Mouse (Mus musculus) testis, adult 2 months (tissue): ENCODE measurements around the gene Rnf19b. TPM values are rescaled to one million over a fixed set of nuclear protein-coding genes. Genes with fewer than 3 reads are reported as not detected.
A peak's percentile ranks its signal among the peaks of the same experiment; 100 is the strongest.

ENCODE experiments used
- H3K27ac ChIP-seq: fragments of 200-500 bp; 2 replicates; pipeline ENCODE4 v1.5.1; 2012; ENCODE audit warnings: low read depth, low read length; ENCODE audit not compliant: control insufficient read depth, insufficient read depth
- H3K27me3 ChIP-seq: fragments of 200-500 bp; 2 replicates; pipeline ENCODE4 v1.6.1; 2012; ENCODE audit warnings: mild to moderate bottlenecking, low read length, moderate library complexity; ENCODE audit not compliant: control insufficient read depth, insufficient read depth
- H3K36me3 ChIP-seq: fragments of 200-500 bp; 2 replicates; pipeline ENCODE4 v1.6.1; 2012; ENCODE audit warnings: mild to moderate bottlenecking, low read length; ENCODE audit not compliant: control insufficient read depth, insufficient read depth
- H3K4me1 ChIP-seq: fragments of 200-500 bp; 2 replicates; pipeline ENCODE4 v1.6.1; 2012; ENCODE audit warnings: low read length; ENCODE audit not compliant: control insufficient read depth, insufficient read depth
- H3K4me3 ChIP-seq: fragments of 200-500 bp; 2 replicates; pipeline ENCODE4 v1.5.1; 2012; ENCODE audit warnings: low read depth, mild to moderate bottlenecking, low read length, moderate library complexity, mixed read lengths; ENCODE audit not compliant: control insufficient read depth
- CTCF ChIP-seq: fragments of 200-500 bp; IDR thresholded peaks from 2 replicates; pipeline ENCODE4 v1.5.1; 2012; ENCODE audit warnings: low read depth, mild to moderate bottlenecking, inconsistent platforms, low read length, moderate library complexity; ENCODE audit not compliant: control insufficient read depth, insufficient read depth, insufficient replicate concordance
- POLR2A ChIP-seq: fragments of 200-500 bp; IDR thresholded peaks from 2 replicates; pipeline ENCODE4 v1.6.1; 2012; ENCODE audit warnings: low read depth, mild to moderate bottlenecking, inconsistent platforms, low read length, moderate library complexity; ENCODE audit not compliant: control insufficient read depth
- polyA plus RNA-seq: library from polyadenylated mRNA; depleted of rRNA; stranded (reverse); fragments of >200 nt; gene quantifications from 2 replicates; pipeline ENCODE4 v1.2.3, GENCODE M21; 2012

Gene Rnf19b
- polyA plus RNA-seq, 1 experiment, result 515 TPM

DNA sequence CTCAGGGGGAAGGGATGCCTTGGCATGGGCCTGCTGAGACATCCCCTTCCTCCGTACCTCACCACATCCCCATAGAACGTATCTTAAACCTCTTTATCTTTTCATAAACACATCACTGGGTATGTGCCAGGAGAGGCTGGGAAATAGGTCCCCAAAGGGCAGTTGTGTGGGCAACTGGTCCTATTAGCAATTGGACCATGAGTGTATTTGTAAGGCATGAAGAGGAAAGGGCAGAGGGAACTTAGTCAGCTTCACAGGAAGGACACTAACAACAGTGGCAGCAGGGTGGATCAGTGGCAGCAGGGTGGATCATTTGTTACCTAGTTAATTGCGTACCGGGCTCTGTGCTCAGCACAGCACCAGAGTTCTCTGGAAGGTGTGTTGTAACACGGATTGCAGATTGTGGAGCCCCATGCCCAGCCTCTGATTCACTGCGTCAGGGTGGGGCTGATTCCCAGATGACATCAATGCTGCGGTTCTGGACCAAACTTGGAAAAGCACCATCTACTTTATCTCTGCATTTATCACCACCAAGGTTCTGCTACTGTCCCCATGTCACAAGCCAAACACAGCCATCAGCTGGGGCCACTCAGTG, 22.1 kb upstream of the Rnf19b start:
- Histone ChIP-seq H3K36me3 (no peaks in the 10 kb centered on the region), H3K27ac (no peak overlapping the region), H3K27me3 (no peaks in the 10 kb centered on the region), H3K4me3 (no peak overlapping the region), H3K4me1 (peaks cover 15% of the 10 kb centered on the region)
- TF ChIP-seq CTCF, result no peak
- no peak for TF ChIP-seq POLR2A

DNA sequence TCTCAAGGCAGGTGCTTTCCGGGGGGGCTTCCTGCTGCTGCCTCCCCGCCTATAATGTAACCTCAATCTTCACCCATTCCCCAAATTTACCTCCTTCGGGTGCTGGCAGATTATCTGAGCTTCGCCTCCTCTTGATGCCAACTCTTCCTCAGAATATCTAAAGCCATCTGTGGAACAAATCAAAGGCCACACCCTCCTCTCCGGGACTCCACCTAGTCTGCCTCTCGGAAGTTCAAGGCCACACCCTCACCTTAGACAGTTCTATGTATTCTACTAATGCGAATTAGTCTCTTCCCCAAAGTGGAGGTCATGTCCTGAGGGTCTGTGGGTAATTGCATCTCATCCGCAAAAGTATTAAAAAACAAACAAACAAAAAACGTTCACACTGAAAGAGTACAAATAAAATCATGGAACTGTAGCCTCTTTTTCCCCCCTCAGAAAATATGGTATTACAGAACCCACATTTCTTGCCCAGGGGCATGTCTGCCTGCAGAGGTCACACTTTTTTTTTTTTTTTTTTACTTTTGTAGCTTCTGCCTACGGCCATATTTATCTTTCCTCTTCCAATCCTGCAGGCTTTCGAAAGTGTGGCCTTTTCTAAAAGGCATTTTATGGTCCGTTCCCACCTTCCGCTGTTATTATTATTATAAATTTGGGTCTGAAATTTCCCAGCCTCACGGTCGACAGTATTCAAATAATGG, 10.2 kb upstream of the Rnf19b start:
- TF ChIP-seq CTCF (no peak), POLR2A (no peak)
- Histone ChIP-seq H3K27ac (no peak overlapping the region), H3K27me3 (no peaks in the 10 kb centered on the region), H3K36me3 (no peaks in the 10 kb centered on the region), H3K4me3 (peak overlapping the region; percentile 93), H3K4me1 (peaks cover 10% of the 10 kb centered on the region)

DNA sequence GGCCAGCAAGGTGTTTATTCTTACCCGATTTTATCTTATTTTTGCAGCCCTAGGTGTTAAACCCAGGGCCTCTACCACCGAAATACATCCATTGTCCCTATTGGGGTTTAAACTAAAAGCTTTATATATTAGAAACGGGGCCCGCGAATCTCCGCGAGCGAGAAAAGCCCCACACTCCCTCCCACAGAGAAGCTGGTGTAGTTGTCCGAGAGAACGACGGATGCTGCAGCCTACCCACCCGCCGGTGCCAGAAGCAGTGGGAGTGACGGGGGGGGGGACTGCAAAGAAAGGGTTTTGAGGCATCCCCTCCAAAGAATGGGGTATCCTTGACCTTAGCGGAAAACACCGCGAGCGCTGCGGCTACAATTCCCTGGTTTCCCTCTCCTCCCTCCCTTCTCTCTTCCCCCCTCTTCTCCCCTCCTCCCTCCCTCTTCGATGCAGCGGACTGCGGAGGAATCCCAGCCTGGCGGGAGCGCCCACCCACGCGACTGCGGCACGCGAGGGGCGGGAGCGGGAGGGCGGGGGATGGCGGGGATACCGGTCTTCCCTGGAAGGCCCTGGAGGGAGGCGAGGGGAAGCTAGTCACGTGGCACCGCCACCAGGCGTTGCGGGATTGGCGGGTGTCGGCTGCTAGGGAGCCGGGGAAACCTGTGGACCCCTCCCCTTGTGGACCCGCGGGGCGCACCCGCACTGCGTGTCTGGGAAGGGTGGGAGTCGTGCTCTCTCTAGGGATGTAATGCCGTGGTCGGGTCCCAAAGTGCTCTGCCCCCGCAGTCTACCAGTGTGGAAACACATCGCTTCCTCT, 9.4 kb upstream of the Rnf19b start:
- H3K27me3 ChIP-seq, result no peaks in the 10 kb centered on the region
- H3K27ac ChIP-seq, result peak overlapping the region; percentile 94
- no peak; the same call in 1 of the 2 replicates for TF ChIP-seq POLR2A
- no peak for TF ChIP-seq CTCF
- peaks cover 10% of the 10 kb centered on the region for H3K4me1 ChIP-seq
- H3K36me3 ChIP-seq, result no peaks in the 10 kb centered on the region; the same call in 1 of the 2 replicates
- H3K4me3 ChIP-seq, result peak overlapping the region; percentile 93

DNA sequence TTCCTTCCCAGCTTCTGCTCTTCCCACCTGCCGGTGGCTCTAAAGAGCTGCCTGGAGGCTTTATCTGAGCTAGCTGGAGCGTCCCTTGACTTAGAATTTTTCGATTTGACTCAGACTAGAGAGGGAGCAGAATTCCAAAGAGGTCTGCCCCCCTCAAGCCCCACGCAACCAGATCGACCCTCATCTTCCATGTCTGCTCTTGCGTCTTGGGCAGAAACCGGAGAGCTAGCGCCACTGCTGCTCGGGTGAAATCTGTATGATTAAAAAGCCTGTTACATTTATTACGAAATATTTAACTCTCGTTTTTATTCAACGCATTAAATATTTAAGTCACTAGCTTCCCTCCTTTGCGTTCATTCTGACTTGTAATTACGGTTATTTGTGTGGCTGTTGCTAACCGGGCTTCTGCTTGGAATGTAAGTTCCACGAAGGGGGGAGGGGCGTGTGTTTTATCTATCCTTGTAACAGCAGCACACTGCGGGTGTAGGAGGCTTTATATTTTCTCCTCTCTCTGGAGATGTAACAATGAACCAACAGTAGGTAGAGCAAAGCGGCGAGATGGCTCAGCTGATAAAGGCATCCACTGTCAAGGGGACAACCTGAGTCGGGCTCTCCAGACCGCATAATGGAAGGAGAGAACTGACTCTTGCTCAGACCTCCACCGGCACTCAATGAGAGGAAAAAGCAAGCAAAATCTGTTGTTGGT, 8.6 kb upstream of the Rnf19b start:
- peaks cover 10% of the 10 kb centered on the region for H3K4me1 ChIP-seq
- no peaks in the 10 kb centered on the region; the same call in 1 of the 2 replicates for H3K36me3 ChIP-seq
- TF ChIP-seq POLR2A (no peak), CTCF (no peak)
- H3K4me3 ChIP-seq, result peak overlapping the region; percentile 93
- H3K27me3 ChIP-seq, result no peaks in the 10 kb centered on the region
- peak overlapping the region; percentile 94 for H3K27ac ChIP-seq

DNA sequence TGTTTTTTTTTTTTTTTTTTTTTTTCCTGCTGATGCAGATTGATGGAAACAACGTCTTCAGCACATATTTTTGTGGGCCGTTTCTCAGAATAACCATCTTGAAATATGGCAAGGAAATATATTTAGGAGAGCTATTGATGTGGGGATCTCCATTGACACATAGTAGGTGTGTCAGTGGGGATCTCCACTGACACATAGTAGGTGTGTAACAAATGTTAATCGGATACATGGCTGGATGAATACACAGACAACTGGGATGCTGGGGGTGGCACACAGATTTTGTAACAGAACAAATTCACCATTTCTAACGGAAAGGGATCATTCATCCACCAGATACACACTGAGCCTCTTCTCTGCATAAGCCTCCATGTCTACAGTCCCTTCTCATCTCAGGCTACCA, 7.7 kb upstream of the Rnf19b start:
- H3K4me3 ChIP-seq, result peak overlapping the region; percentile 93; the same call in 1 of the 2 replicates
- no peak overlapping the region for H3K27ac ChIP-seq
- H3K36me3 ChIP-seq, result no peaks in the 10 kb centered on the region; the same call in 1 of the 2 replicates
- TF ChIP-seq CTCF, result no peak
- no peak for TF ChIP-seq POLR2A
- peaks cover 10% of the 10 kb centered on the region for H3K4me1 ChIP-seq
- H3K27me3 ChIP-seq, result no peaks in the 10 kb centered on the region

DNA sequence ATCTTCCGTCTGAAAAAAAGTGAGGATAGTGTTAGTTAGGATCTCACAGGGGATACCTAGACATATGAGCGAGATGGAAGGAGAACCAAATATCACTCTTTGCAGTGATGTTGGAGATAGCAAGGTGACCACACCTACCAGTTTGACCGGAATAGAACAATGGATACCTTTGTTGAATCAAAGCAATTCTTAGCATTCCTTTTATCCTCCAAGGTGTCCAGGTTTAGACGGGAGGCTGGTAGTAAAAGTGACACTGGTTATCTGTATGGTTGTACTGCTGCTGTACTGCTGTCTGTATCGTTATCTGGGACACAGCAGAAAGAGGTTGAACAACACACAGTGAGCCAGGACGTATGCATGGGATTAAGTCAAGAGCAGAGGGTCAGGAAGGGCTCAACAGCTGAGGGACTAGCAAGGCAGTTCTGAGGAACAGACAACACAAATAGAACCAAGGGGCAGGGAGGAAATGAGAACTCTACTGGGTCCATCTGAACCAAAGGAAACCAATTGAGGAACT, 7.1 kb upstream of the Rnf19b start:
- Histone ChIP-seq H3K4me3 (peak overlapping the region; percentile 65), H3K36me3 (no peaks in the 10 kb centered on the region; the same call in 1 of the 2 replicates), H3K27ac (no peak overlapping the region), H3K4me1 (peaks cover 10% of the 10 kb centered on the region), H3K27me3 (no peaks in the 10 kb centered on the region)
- TF ChIP-seq CTCF, result no peak
- no peak for TF ChIP-seq POLR2A
